Mouse (Mus musculus): ENCODE data around the gene Lysmd4. TPM values are rescaled to one million over a fixed set of nuclear protein-coding genes. Genes with fewer than 3 reads are reported as not detected.

Lysmd4 gene
- total and polyA plus RNA-seq, 2 experiments, result 8.3 to 9.5 TPM

- Histone ChIP-seq H3K4me1 (ENCODE audit: control insufficient read depth, insufficient read depth, low read length) (no peaks in the 10 kb centered on the region), H3K27me3 (ENCODE audit: control insufficient read depth, insufficient read depth, low read length) (no peaks in the 10 kb centered on the region), H3K4me3 (ENCODE audit: insufficient read depth, low read depth, low read length) (no peak overlapping the region), H3K27ac (replicated peaks; ENCODE audit: insufficient read depth, low read depth, low read length) (no peak overlapping the region), H3K36me3 (ENCODE audit: control insufficient read depth, insufficient read depth, low read length) (no peaks in the 10 kb centered on the region), H3K9ac (ENCODE audit: low read depth, low read length) (no peak overlapping the region), H3K79me2 (ENCODE audit: control insufficient read depth, insufficient read depth, low read length) (no peaks in the 10 kb centered on the region)
- no peak for DNase-seq (ENCODE audit: extremely low read depth, low read depth, low spot score)
- TF ChIP-seq POLR2A (IDR thresholded peaks at IDR 0.05; ENCODE audit: extremely low read depth, insufficient read depth, low read length) (no peak), CTCF (IDR thresholded peaks at IDR 0.05; ENCODE audit: low read depth, low read length) (no peak)
- 61% methylated on average over 4 of the region's 4 CpGs for WGBS
Observed at GRCm38 (mm10) chr7:67211971-67212370, 10.4 kb upstream of the Lysmd4 start.

- Histone ChIP-seq H3K79me2 (ENCODE audit: control insufficient read depth, insufficient read depth, low read length) (no peaks in the 10 kb centered on the region), H3K4me3 (ENCODE audit: insufficient read depth, low read depth, low read length) (no peak overlapping the region), H3K4me1 (ENCODE audit: control insufficient read depth, insufficient read depth, low read length) (no peaks in the 10 kb centered on the region), H3K27me3 (ENCODE audit: control insufficient read depth, insufficient read depth, low read length) (no peaks in the 10 kb centered on the region), H3K36me3 (ENCODE audit: control insufficient read depth, insufficient read depth, low read length) (no peaks in the 10 kb centered on the region), H3K27ac (replicated peaks; ENCODE audit: insufficient read depth, low read depth, low read length) (no peak overlapping the region), H3K9ac (ENCODE audit: low read depth, low read length) (no peak overlapping the region)
- TF ChIP-seq CTCF (IDR thresholded peaks at IDR 0.05; ENCODE audit: low read depth, low read length), result no peak
- no peak for TF ChIP-seq POLR2A (IDR thresholded peaks at IDR 0.05; ENCODE audit: extremely low read depth, insufficient read depth, low read length)
- DNase-seq (ENCODE audit: extremely low read depth, low read depth, low spot score), result no peak
- WGBS, result 78% methylated on average over 1 of the region's 1 CpGs
Observed at GRCm38 (mm10) chr7:67213589-67213988, 8.8 kb upstream of the Lysmd4 start.

DNA sequence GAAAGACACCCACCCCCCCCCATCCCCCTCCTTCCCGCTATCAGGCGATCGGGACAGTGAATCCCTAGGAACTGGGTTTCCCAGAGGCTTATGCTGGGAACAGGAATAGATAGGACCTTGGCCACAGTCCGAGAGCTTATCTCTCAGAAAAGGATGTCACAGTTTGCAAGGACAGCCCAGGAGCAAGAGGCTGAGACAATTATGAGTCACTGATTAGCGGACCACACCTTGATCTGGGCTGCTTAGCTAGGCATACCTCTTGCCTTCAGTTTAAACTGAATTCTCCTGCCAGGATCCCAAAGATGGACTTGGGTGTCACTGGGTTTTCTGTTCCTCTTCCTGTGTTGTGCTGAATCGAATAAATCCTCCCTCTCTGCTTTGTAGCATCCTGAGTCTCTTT is 6.0 kb upstream of the Lysmd4 start:
- no peaks in the 10 kb centered on the region for H3K27me3 ChIP-seq (ENCODE audit: control insufficient read depth, insufficient read depth, low read length)
- no peak overlapping the region for H3K9ac ChIP-seq (ENCODE audit: low read depth, low read length)
- H3K4me3 ChIP-seq (ENCODE audit: insufficient read depth, low read depth, low read length), result no peak overlapping the region
- H3K36me3 ChIP-seq (ENCODE audit: control insufficient read depth, insufficient read depth, low read length), result no peaks in the 10 kb centered on the region
- no peaks in the 10 kb centered on the region for H3K4me1 ChIP-seq (ENCODE audit: control insufficient read depth, insufficient read depth, low read length)
- TF ChIP-seq POLR2A (IDR thresholded peaks at IDR 0.05; ENCODE audit: extremely low read depth, insufficient read depth, low read length) (no peak), CTCF (IDR thresholded peaks at IDR 0.05; ENCODE audit: low read depth, low read length) (no peak)
- no peak for DNase-seq (ENCODE audit: extremely low read depth, low read depth, low spot score)
- 79% methylated on average over 6 of the region's 6 CpGs for WGBS
- H3K79me2 ChIP-seq (ENCODE audit: control insufficient read depth, insufficient read depth, low read length), result no peaks in the 10 kb centered on the region
- H3K27ac ChIP-seq (replicated peaks; ENCODE audit: insufficient read depth, low read depth, low read length), result no peak overlapping the region

- Histone ChIP-seq H3K27me3 (ENCODE audit: control insufficient read depth, insufficient read depth, low read length) (no peaks in the 10 kb centered on the region), H3K27ac (replicated peaks; ENCODE audit: insufficient read depth, low read depth, low read length) (no peak overlapping the region), H3K9ac (ENCODE audit: low read depth, low read length) (no peak overlapping the region), H3K4me1 (ENCODE audit: control insufficient read depth, insufficient read depth, low read length) (no peaks in the 10 kb centered on the region), H3K79me2 (ENCODE audit: control insufficient read depth, insufficient read depth, low read length) (no peaks in the 10 kb centered on the region), H3K4me3 (ENCODE audit: insufficient read depth, low read depth, low read length) (no peak overlapping the region), H3K36me3 (ENCODE audit: control insufficient read depth, insufficient read depth, low read length) (no peaks in the 10 kb centered on the region)
- WGBS, result 88% methylated on average over 3 of the region's 3 CpGs
- peak; percentile 94 for TF ChIP-seq CTCF (IDR thresholded peaks at IDR 0.05; ENCODE audit: low read depth, low read length)
- TF ChIP-seq POLR2A (IDR thresholded peaks at IDR 0.05; ENCODE audit: extremely low read depth, insufficient read depth, low read length), result no peak
- DNase-seq (ENCODE audit: extremely low read depth, low read depth, low spot score), result no peak
Observed at GRCm38 (mm10) chr7:67217025-67217424, 5.3 kb upstream of the Lysmd4 start.

- Histone ChIP-seq H3K9ac (ENCODE audit: low read depth, low read length) (no peak overlapping the region), H3K79me2 (ENCODE audit: control insufficient read depth, insufficient read depth, low read length) (0 out of 2 replicates have a peak, but pooled peaks cover 3% of the 10 kb centered on the region), H3K27me3 (ENCODE audit: control insufficient read depth, insufficient read depth, low read length) (no peaks in the 10 kb centered on the region), H3K36me3 (ENCODE audit: control insufficient read depth, insufficient read depth, low read length) (no peaks in the 10 kb centered on the region; the same call in 1 of the 2 replicates), H3K4me1 (ENCODE audit: control insufficient read depth, insufficient read depth, low read length) (peaks cover 4% of the 10 kb centered on the region), H3K4me3 (ENCODE audit: insufficient read depth, low read depth, low read length) (no peak overlapping the region), H3K27ac (replicated peaks; ENCODE audit: insufficient read depth, low read depth, low read length) (no peak overlapping the region)
- TF ChIP-seq POLR2A (IDR thresholded peaks at IDR 0.05; ENCODE audit: extremely low read depth, insufficient read depth, low read length) (no peak), CTCF (IDR thresholded peaks at IDR 0.05; ENCODE audit: low read depth, low read length) (no peak)
- DNase-seq (ENCODE audit: extremely low read depth, low read depth, low spot score), result no peak
- WGBS, result 95% methylated on average over 15 of the region's 15 CpGs
Observed at GRCm38 (mm10) chr7:67225943-67226625, 3.7 kb downstream of the Lysmd4 start.

- 94% methylated on average over 1 of the region's 1 CpGs for WGBS
- Histone ChIP-seq H3K79me2 (ENCODE audit: control insufficient read depth, insufficient read depth, low read length) (0 out of 2 replicates have a peak, but pooled peaks cover 3% of the 10 kb centered on the region), H3K36me3 (ENCODE audit: control insufficient read depth, insufficient read depth, low read length) (peaks cover 2% of the 10 kb centered on the region; the same call in 1 of the 2 replicates), H3K4me1 (ENCODE audit: control insufficient read depth, insufficient read depth, low read length) (peaks cover 4% of the 10 kb centered on the region), H3K27ac (replicated peaks; ENCODE audit: insufficient read depth, low read depth, low read length) (no peak overlapping the region), H3K27me3 (ENCODE audit: control insufficient read depth, insufficient read depth, low read length) (no peaks in the 10 kb centered on the region), H3K9ac (ENCODE audit: low read depth, low read length) (no peak overlapping the region), H3K4me3 (ENCODE audit: insufficient read depth, low read depth, low read length) (no peak overlapping the region)
- DNase-seq (ENCODE audit: extremely low read depth, low read depth, low spot score), result no peak
- TF ChIP-seq CTCF (IDR thresholded peaks at IDR 0.05; ENCODE audit: low read depth, low read length) (no peak), POLR2A (IDR thresholded peaks at IDR 0.05; ENCODE audit: extremely low read depth, insufficient read depth, low read length) (no peak)
Observed at GRCm38 (mm10) chr7:67227538-67227937, 5.2 kb downstream of the Lysmd4 start.

Measured in liver, adult 2 months (tissue).